Mouse (Mus musculus) limb, embryonic 14.5 days (tissue): ENCODE data around the gene Cd40lg. TPM values are rescaled to one million over a fixed set of nuclear protein-coding genes. Genes with fewer than 3 reads are reported as not detected.

Experiments used
- ATAC-seq: fragments of 200-750 bp; cut with Nextera tagmentation; 2 replicates; pipeline ENCODE4 v1.8.0; 2017; ENCODE audit warnings: low read depth, moderate number of reproducible peaks, moderate TSS enrichment; ENCODE audit not compliant: low FRiP score
- DNase-seq: peaks from one replicate; pipeline ENCODE4 v3.0.0-alpha.2; 2015; ENCODE audit warnings: low spot score
- H3K27ac ChIP-seq: fragments of 300-500 bp; sonication (generic); replicated peaks from 2 replicates; pipeline ENCODE4 v1.5.1; 2014; ENCODE audit warnings: low read depth, mild to moderate bottlenecking, low read length, moderate library complexity, mixed read lengths
- H3K27me3 ChIP-seq: fragments of 300-500 bp; sonication (generic); 2 replicates; pipeline ENCODE4 v1.6.1; 2014; ENCODE audit warnings: low read length, mixed read lengths; ENCODE audit not compliant: control insufficient read depth, insufficient read depth
- H3K36me3 ChIP-seq: fragments of 300-500 bp; sonication (generic); 2 replicates; pipeline ENCODE4 v1.6.1; 2014; ENCODE audit warnings: mild to moderate bottlenecking, low read length, moderate library complexity, mixed read lengths; ENCODE audit not compliant: control insufficient read depth, insufficient read depth
- H3K4me1 ChIP-seq: fragments of 300-500 bp; sonication (generic); 2 replicates; pipeline ENCODE4 v1.6.1; 2014; ENCODE audit warnings: antibody characterized with exemption, low read length, mixed read lengths; ENCODE audit not compliant: control insufficient read depth, insufficient read depth
- H3K4me2 ChIP-seq: fragments of 300-500 bp; sonication (generic); replicated peaks from 2 replicates; pipeline ENCODE4 v1.6.1; 2014; ENCODE audit warnings: low read depth, mild to moderate bottlenecking, low read length, moderate library complexity; ENCODE audit not compliant: severe bottlenecking
- H3K4me3 ChIP-seq: fragments of 300-500 bp; sonication (generic); replicated peaks from 2 replicates; pipeline ENCODE4 v1.5.1; 2014; ENCODE audit warnings: low read length
- H3K9ac ChIP-seq: fragments of 300-500 bp; sonication (generic); 2 replicates; pipeline ENCODE4 v1.6.1; 2014; ENCODE audit warnings: mild to moderate bottlenecking, low read depth, low read length, moderate library complexity; ENCODE audit not compliant: severe bottlenecking
- H3K9me3 ChIP-seq: fragments of 300-500 bp; sonication (generic); 2 replicates; pipeline ENCODE4 v1.6.1; 2016; ENCODE audit warnings: low read length; ENCODE audit not compliant: control insufficient read depth
- POLR2A ChIP-seq: fragments of 200-500 bp; IDR thresholded peaks from 2 replicates; pipeline ENCODE4 v1.8.0; 2012; ENCODE audit warnings: inconsistent platforms, mild to moderate bottlenecking, moderate library complexity, borderline replicate concordance; ENCODE audit not compliant: insufficient read depth, insufficient read length; ENCODE audit errors: extremely low read depth
- WGBS: fragments of 180-500 bp; shearing (Covaris S2); extraction: QIAGEN DNeasy Blood & Tissue Kit; methylation state at CpG from one replicate; pipeline ENCODE4 v1.1.7; 2014; 5-methylcytosine and 5-hydroxymethylcytosine counted together
- polyA plus RNA-seq, 2 experiments: library from polyadenylated mRNA; depleted of rRNA in 1 of 2; stranded (reverse) in 1 of 2; unstranded in 1 of 2; fragments of >200 nt; fragmentation: Nextera tagmentation in 1 of 2; extraction: Ambion mirVana in 1 of 2; gene quantifications; 2 replicates each; pipeline versions ENCODE4 v1.2.1 to v1.2.3; 2012 to 2014

The Cd40lg gene
- polyA plus RNA-seq (2012; rRNA removed), result not detected in 2 replicates
- polyA plus RNA-seq (2014; fragmentation: Nextera tagmentation; extraction: Ambion mirVana), result not detected in 2 replicates

DNA sequence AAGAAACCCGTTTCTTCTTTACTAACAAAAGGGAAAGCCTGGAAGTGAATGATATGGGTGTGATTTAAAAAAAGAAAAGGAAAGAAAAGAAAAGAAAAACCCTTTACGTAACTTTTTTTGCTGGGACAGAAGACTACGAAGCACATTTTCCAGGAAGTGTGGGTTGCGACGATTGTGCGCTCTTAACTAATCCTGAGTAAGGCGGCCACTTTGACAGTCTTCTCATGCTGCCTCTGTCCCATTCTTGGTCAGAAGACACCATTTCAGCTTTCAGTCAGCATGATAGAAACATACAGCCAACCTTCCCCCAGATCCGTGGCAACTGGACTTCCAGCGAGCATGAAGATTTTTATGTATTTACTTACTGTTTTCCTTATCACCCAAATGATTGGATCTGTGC, at the start of gene Cd40lg:
Cd40lg (plus strand) TSS at position 268 of the 400 bp plus-strand sequence.
- Histone ChIP-seq H3K27ac (no peak within 1 kb of the TSS), H3K9me3 (no peaks in the 10 kb centered on the region), H3K9ac (no peak within 1 kb of the TSS), H3K4me2 (no peak within 1 kb of the TSS), H3K4me1 (no peaks in the 10 kb centered on the region), H3K27me3 (no peaks in the 10 kb centered on the region), H3K36me3 (no peaks in the 10 kb centered on the region), H3K4me3 (no peak within 1 kb of the TSS)
- ATAC-seq (no peak), DNase-seq (no peak)
- 93% methylated on average over 9 of the region's 9 CpGs for WGBS
- TF ChIP-seq POLR2A, result no peak

DNA sequence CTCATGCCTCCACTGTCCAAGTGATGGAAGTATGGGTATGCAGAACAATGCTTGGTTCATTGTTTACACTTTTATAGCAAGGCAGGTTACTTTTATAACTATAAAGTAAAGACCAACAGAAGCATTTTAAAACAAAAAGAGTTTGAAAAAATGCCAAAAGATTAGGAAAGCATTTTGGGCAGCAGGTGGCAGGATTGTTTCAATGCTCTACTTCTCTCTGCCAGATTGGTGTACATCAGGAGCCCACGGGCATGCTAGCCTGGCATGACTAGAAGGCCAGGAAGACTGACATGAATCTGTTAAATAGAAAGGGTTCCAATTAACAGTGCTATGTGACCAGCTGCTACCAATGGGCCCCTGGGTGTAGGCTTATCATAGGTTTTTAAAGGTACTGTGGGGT, 45.4 kb upstream of the Cd40lg start:
- no peak for DNase-seq
- Histone ChIP-seq H3K27ac (no peak overlapping the region), H3K4me3 (no peak overlapping the region), H3K27me3 (no peaks in the 10 kb centered on the region), H3K9ac (no peak overlapping the region), H3K4me2 (no peak overlapping the region), H3K9me3 (no peaks in the 10 kb centered on the region), H3K36me3 (no peaks in the 10 kb centered on the region), H3K4me1 (no peaks in the 10 kb centered on the region)
- 50% methylated on average over 1 of the region's 1 CpGs for WGBS
- no peak for ATAC-seq
- no peak for TF ChIP-seq POLR2A

- no peaks in the 10 kb centered on the region for H3K4me1 ChIP-seq
- ATAC-seq (no peak), DNase-seq (no peak)
- no peak overlapping the region for H3K4me2 ChIP-seq
- H3K36me3 ChIP-seq, result no peaks in the 10 kb centered on the region
- no peak overlapping the region for H3K27ac ChIP-seq
- H3K9me3 ChIP-seq, result no peaks in the 10 kb centered on the region
- no peak overlapping the region for H3K4me3 ChIP-seq
- TF ChIP-seq POLR2A, result no peak
- H3K9ac ChIP-seq, result no peak overlapping the region
- no peaks in the 10 kb centered on the region for H3K27me3 ChIP-seq
Observed at GRCm38 (mm10) chrX:57171269-57171668, 40.7 kb upstream of the Cd40lg start.

- no peaks in the 10 kb centered on the region for H3K4me1 ChIP-seq
- ATAC-seq, result no peak
- WGBS, result 92% methylated on average over 13 of the region's 13 CpGs
- H3K4me3 ChIP-seq, result no peak overlapping the region
- H3K36me3 ChIP-seq, result no peaks in the 10 kb centered on the region
- no peak overlapping the region for H3K4me2 ChIP-seq
- H3K9ac ChIP-seq, result no peak overlapping the region
- no peak for TF ChIP-seq POLR2A
- no peaks in the 10 kb centered on the region for H3K27me3 ChIP-seq
- no peak overlapping the region for H3K27ac ChIP-seq
- DNase-seq, result no peak
- H3K9me3 ChIP-seq, result no peaks in the 10 kb centered on the region
Observed at GRCm38 (mm10) chrX:57177225-57177779, 34.6 kb upstream of the Cd40lg start.

- Histone ChIP-seq H3K36me3 (no peaks in the 10 kb centered on the region), H3K4me3 (no peak overlapping the region), H3K27me3 (no peaks in the 10 kb centered on the region), H3K4me2 (no peak overlapping the region), H3K9ac (no peak overlapping the region), H3K4me1 (no peaks in the 10 kb centered on the region), H3K27ac (no peak overlapping the region), H3K9me3 (no peaks in the 10 kb centered on the region)
- 75% methylated on average over 2 of the region's 2 CpGs for WGBS
- DNase-seq, result no peak
- ATAC-seq, result no peak
- TF ChIP-seq POLR2A, result no peak
Observed at GRCm38 (mm10) chrX:57182470-57182869, 29.5 kb upstream of the Cd40lg start.

GRCm38 (mm10) chrX:57183359-57183758, 28.6 kb upstream of the Cd40lg start:
- 88% methylated on average over 3 of the region's 3 CpGs for WGBS
- ATAC-seq (no peak), DNase-seq (no peak)
- Histone ChIP-seq H3K9ac (no peak overlapping the region), H3K36me3 (no peaks in the 10 kb centered on the region), H3K4me1 (no peaks in the 10 kb centered on the region), H3K9me3 (no peaks in the 10 kb centered on the region), H3K4me2 (no peak overlapping the region), H3K27ac (no peak overlapping the region), H3K27me3 (no peaks in the 10 kb centered on the region), H3K4me3 (no peak overlapping the region)
- no peak for TF ChIP-seq POLR2A
